Mouse (Mus musculus): ENCODE data around the gene Fer1l5.

- TF ChIP-seq POLR2A (IDR thresholded peaks at IDR 0.05; ENCODE audit: insufficient read depth, low read length) (no peak), CTCF (IDR thresholded peaks at IDR 0.05; ENCODE audit: low read depth, low read length) (no peak), EP300 (IDR thresholded peaks at IDR 0.05; ENCODE audit: insufficient read depth, low read depth, low read length) (no peak)
Measured at GRCm38 (mm10) chr1:36436515-36436914, 64.4 kb downstream of the Fer1l5 start.
